Mouse (Mus musculus): ENCODE data around the gene Vmn1r38.
"Not testable (repeated sequence)": the region's sequence is repeated elsewhere in the genome, so short reads cannot be mapped to it uniquely, and the experiment has no call there.

The Vmn1r38 gene

DNA sequence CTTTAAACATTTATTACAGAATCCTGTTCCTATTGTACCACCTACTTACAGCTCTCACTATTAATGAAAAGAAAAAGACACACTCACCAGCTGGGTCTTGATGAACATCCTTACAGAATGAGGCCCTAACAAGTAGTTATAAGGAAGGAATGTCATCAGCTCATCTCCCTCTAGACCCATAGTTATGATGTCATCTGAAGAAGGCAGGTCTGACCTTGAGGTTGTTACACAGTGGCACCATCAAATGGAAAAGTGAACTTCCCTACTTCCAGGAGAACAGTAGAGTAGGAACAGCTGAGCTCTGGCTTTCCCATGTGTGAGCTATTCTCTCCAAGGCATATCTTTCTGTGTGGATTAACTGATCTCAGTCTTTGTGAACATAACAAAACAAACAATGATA is at the start of gene Vmn1r38:
TSS of gene Vmn1r38 (minus strand) at position 101 of the 400 bp plus-strand sequence.
- DNase-seq (ENCODE audit: low read depth, low spot score) = not testable (repeated sequence)

- DNase-seq (ENCODE audit: low read depth, low spot score) = no peak
These were observed 28.1 kb upstream of the Vmn1r38 start, which contains the start of gene Vmn1r39 for GRCm38 (mm10) chr6:66810509-66810908. Vmn1r39 (minus strand) TSS chr6:66810609.

- DNase-seq (ENCODE audit: low read depth, low spot score) = no peak
These were observed 23.9 kb upstream of the Vmn1r38 start for GRCm38 (mm10) chr6:66806311-66806710.

DNA sequence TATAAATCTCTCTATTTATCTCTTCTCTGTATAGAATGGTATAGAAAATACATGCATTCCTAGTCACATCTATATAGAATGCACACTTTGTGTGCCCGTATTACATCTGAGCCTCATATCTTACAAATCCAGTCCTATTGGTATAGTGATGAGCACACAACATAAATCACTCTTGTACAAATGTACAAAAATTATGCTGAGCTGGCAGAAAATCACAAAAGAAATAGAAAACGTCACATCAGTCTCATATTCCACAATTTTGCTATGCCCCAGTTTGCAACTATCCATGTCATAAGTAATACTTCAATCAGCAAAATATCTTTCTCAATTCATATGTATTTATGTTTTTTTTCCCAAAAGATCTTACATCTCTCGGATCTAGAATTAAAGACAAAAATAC is 23.3 kb upstream of the Vmn1r38 start:
- no peak for DNase-seq (ENCODE audit: low read depth, low spot score)

- not testable (repeated sequence) for DNase-seq (ENCODE audit: low read depth, low spot score)
These were observed 53.3 kb downstream of the Vmn1r38 start, which contains the start of gene Vmn1r37 for GRCm38 (mm10) chr6:66729082-66729481. Vmn1r37 (plus strand) TSS chr6:66729382.

All from CD4-positive, CD25-positive, alpha-beta regulatory T cell, adult 2 months (primary cell).